Mouse (Mus musculus) gastrocnemius, adult 2 months (tissue): Measurements from ENCODE around the gene Brat1. TPM values are rescaled to one million over a fixed set of nuclear protein-coding genes. Genes with fewer than 3 reads are reported as not detected.

Source experiments
- DNase-seq: peaks from one replicate; pipeline ENCODE4 v3.0.0; 2022
- H3K27ac ChIP-seq: fragments of 200-600 bp; 2 replicates; pipeline ENCODE4 v1.8.1; 2022; ENCODE audit warnings: mild to moderate bottlenecking
- H3K4me3 ChIP-seq: fragments of 200-600 bp; 2 replicates; pipeline ENCODE4 v1.8.1; 2022; ENCODE audit warnings: mild to moderate bottlenecking, moderate library complexity
- CTCF ChIP-seq: fragments of 200-600 bp; IDR thresholded peaks from 2 replicates; pipeline ENCODE4 v1.8.1; 2022; ENCODE audit warnings: antibody characterized with exemption, mild to moderate bottlenecking, moderate library complexity
- intact Hi-C: fragments of 180-260 bp; cut with DNase I; formaldehyde crosslinking; loops from one replicate; pipeline ENCODE4 v1.15.1; 2025
- total RNA-seq, 2 experiments: library from RNA; stranded (reverse); gene quantifications; 2 replicates each; pipeline ENCODE4 v1.2.3; 2021

Gene Brat1
- total RNA-seq, 2 experiments from 2014 or later: 4.9 to 5.5 TPM

- no peak for TF ChIP-seq CTCF
- intact Hi-C loops: no loop called here
- H3K27ac ChIP-seq: peak overlapping the region; percentile 8; the same call in 1 of the 2 replicates
- no peak for DNase-seq
- H3K4me3 ChIP-seq: no peak overlapping the region
Observed at GRCm38 (mm10) chr5:140762540-140762939, 57.7 kb downstream of the Brat1 start.

DNA sequence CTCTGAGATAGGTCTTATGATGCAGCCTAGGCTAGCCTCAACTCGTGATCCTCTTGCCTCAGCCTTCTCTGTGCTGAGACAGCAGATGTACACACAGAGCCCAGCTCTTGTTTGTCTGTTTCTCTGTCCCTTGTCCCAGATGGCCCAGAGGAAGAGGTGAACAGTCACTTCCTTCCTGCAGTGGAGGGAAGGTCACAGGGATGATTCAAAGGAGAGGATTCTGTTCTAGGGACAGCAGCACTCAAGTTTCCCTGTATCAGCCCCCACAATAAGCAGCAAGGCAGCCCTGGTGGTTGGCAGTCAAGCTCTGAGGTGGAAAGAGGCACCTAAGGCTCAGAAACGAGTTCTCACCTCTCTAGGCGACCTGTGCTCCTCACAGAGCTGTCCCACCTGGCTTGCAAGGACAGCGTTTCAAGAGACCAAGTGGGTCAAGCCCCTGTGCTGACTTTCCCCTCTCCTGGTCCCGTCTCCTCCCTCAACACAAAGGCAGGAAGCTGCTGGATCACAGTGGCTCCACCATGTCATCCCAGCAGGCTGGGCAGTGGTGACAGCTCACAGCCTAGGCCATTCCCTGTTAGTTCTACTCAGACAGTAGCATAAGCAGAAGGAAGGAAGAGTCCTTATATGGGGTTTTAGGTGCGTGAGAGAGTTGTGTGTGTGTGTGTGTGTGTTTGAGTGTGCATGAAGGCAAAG lies 60.3 kb downstream of the Brat1 start:
- Histone ChIP-seq H3K4me3 (no peak overlapping the region), H3K27ac (peak overlapping the region; percentile 67)
- DNase-seq: no peak
- TF ChIP-seq CTCF: no peak
- intact Hi-C loops: loop anchor here (5.0 kb wide), 1 partner anchor 62 kb away; no protein-coding TSS in a partner anchor

DNA sequence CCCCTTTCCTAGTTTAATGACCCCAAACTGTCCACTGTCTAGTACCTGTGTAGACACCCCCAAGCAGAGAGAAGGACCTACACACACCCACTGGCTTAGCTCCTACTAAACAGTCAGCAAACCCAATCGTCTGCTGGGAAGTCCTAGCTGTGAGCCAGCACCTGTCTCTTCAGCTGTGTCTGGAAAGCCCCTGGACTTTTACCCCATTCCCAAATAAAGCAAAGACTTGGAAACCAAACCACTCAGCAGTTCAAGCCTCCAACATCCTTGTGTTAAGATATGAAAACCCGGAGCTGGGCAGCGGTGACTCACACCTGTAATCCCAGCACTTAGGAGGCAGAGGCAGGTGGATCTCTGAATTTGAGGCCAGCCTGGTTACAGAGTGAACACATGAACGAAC lies 61.8 kb downstream of the Brat1 start:
- H3K27ac ChIP-seq: peak overlapping the region; percentile 80
- intact Hi-C loops: loop anchor here (5.0 kb wide), 1 partner anchor 61 kb away; no protein-coding TSS in a partner anchor
- H3K4me3 ChIP-seq: no peak overlapping the region
- no peak for DNase-seq
- no peak for TF ChIP-seq CTCF

- DNase-seq: peak; percentile 68
- intact Hi-C loops: loop anchor here (5.0 kb wide), 1 partner anchor 60 kb away; no protein-coding TSS in a partner anchor
- Histone ChIP-seq H3K27ac (peak overlapping the region; percentile 80), H3K4me3 (no peak overlapping the region)
- TF ChIP-seq CTCF: no peak
Observed at GRCm38 (mm10) chr5:140767704-140768141, 62.9 kb downstream of the Brat1 start.

GRCm38 (mm10) chr5:140768333-140768732 lies 63.5 kb downstream of the Brat1 start:
- intact Hi-C loops: loop anchor here (5.0 kb wide), 1 partner anchor 59 kb away; no protein-coding TSS in a partner anchor
- DNase-seq: no peak
- Histone ChIP-seq H3K27ac (peak overlapping the region; percentile 80), H3K4me3 (no peak overlapping the region)
- no peak for TF ChIP-seq CTCF

Other genes with a start within 250 kb of the Brat1 start
- gene Chst12, start 199.5 kb upstream of the Brat1 start, total RNA-seq: 1 to 10 TPM; 4.3 to 7.4 TPM
- not detected for gene Grifin, start 139.9 kb upstream of the Brat1 start, total RNA-seq
- gene Lfng, start 97.7 kb upstream of the Brat1 start, total RNA-seq: 1 to 10 TPM; 3.2 to 6.1 TPM
- gene Ttyh3, start 56.0 kb upstream of the Brat1 start, total RNA-seq: 1 to 10 TPM; 4.0 to 4.4 TPM
- gene Iqce, start 2.6 kb upstream of the Brat1 start, total RNA-seq: 1 to 10 TPM; 2.2 to 3.3 TPM
- gene Amz1, start 19.1 kb downstream of the Brat1 start, total RNA-seq: under 1 TPM in 1 of 2 experiments, not detected in 1; 0.17 TPM
- gene Gna12, start 125.4 kb downstream of the Brat1 start, total RNA-seq: 10 to 100 TPM; 21.7 to 29.8 TPM